Mouse (Mus musculus): ENCODE measurements around the gene Ndufc1. TPM values are rescaled to one million over a fixed set of nuclear protein-coding genes. Genes with fewer than 3 reads are reported as not detected.
A peak's percentile ranks its signal among the peaks of the same experiment; 100 is the strongest.
"Not testable (repeated sequence)": the region's sequence is repeated elsewhere in the genome, so short reads cannot be mapped to it uniquely, and the experiment has no call there.

The Ndufc1 gene
- 78.2 and 186 TPM in 2 replicates for total RNA-seq (2014; rRNA removed)
- polyA plus RNA-seq (2015; fragmentation: Nextera tagmentation; extraction: Ambion mirVana) = 871 and 1,036 TPM in 2 replicates

- Histone ChIP-seq H3K27ac (ENCODE audit: low read depth, low read length) (peak within 1 kb of the TSS; percentile 91), H3K27me3 (ENCODE audit: insufficient read depth, low read length) (no peaks in the 10 kb centered on the region), H3K4me2 (ENCODE audit: low read depth) (peak within 1 kb of the TSS; percentile 77), H3K9ac (peak within 1 kb of the TSS; percentile 90), H3K4me3 (ENCODE audit: low read depth, low read length) (peak within 1 kb of the TSS; percentile 95), H3K36me3 (ENCODE audit: insufficient read depth) (peaks cover 1% of the 10 kb centered on the region), H3K4me1 (ENCODE audit: insufficient read depth) (peaks cover 5% of the 10 kb centered on the region), H3K9me3 (ENCODE audit: low read length) (no peaks in the 10 kb centered on the region)
- peak; percentile 98 for TF ChIP-seq CTCF (IDR thresholded peaks at IDR 0.05; ENCODE audit: low read depth)
- DNase-seq (peak; percentile 97), ATAC-seq (peak; percentile 96)
- under 1% methylated on average over 40 of the region's 40 CpGs for WGBS
Observed at GRCm38 (mm10) chr3:51408561-51409183, at the start of gene Ndufc1. Ndufc1 (minus strand) TSS chr3:51408988.

GRCm38 (mm10) chr3:51434871-51435595 lies 26.2 kb upstream of the Ndufc1 start:
- no peak overlapping the region for H3K4me2 ChIP-seq (ENCODE audit: low read depth)
- 97% methylated on average over 3 of the region's 3 CpGs for WGBS
- no peaks in the 10 kb centered on the region for H3K27me3 ChIP-seq (ENCODE audit: insufficient read depth, low read length)
- no peak for ATAC-seq
- TF ChIP-seq CTCF (IDR thresholded peaks at IDR 0.05; ENCODE audit: low read depth) = no peak
- DNase-seq = no peak
- no peak overlapping the region for H3K27ac ChIP-seq (ENCODE audit: low read depth, low read length)
- no peaks in the 10 kb centered on the region for H3K9me3 ChIP-seq (ENCODE audit: low read length)
- H3K36me3 ChIP-seq (ENCODE audit: insufficient read depth) = no peaks in the 10 kb centered on the region
- no peak overlapping the region for H3K9ac ChIP-seq
- no peaks in the 10 kb centered on the region for H3K4me1 ChIP-seq (ENCODE audit: insufficient read depth)
- H3K4me3 ChIP-seq (ENCODE audit: low read depth, low read length) = no peak overlapping the region

- H3K9me3 ChIP-seq (ENCODE audit: low read length); DNase-seq; H3K4me2 ChIP-seq (ENCODE audit: low read depth); H3K36me3 ChIP-seq (ENCODE audit: insufficient read depth); H3K9ac ChIP-seq; H3K27ac ChIP-seq (ENCODE audit: low read depth, low read length); H3K4me1 ChIP-seq (ENCODE audit: insufficient read depth); H3K4me3 ChIP-seq (ENCODE audit: low read depth, low read length); H3K27me3 ChIP-seq (ENCODE audit: insufficient read depth, low read length); ATAC-seq: not testable (repeated sequence)
- 87% methylated on average over 5 of the region's 5 CpGs for WGBS
Observed at GRCm38 (mm10) chr3:51434364-51434763, 25.6 kb upstream of the Ndufc1 start.

GRCm38 (mm10) chr3:51425394-51425793 lies 16.6 kb upstream of the Ndufc1 start:
- no peak for TF ChIP-seq CTCF (IDR thresholded peaks at IDR 0.05; ENCODE audit: low read depth)
- DNase-seq = no peak
- no peaks in the 10 kb centered on the region for H3K36me3 ChIP-seq (ENCODE audit: insufficient read depth)

GRCm38 (mm10) chr3:51421921-51422320 lies 13.1 kb upstream of the Ndufc1 start:
- WGBS = 90% methylated on average over 3 of the region's 3 CpGs
- no peak overlapping the region for H3K4me3 ChIP-seq (ENCODE audit: low read depth, low read length)
- ATAC-seq (no peak), DNase-seq (no peak)
- H3K4me2 ChIP-seq (ENCODE audit: low read depth) = no peak overlapping the region
- no peak overlapping the region for H3K27ac ChIP-seq (ENCODE audit: low read depth, low read length)
- no peaks in the 10 kb centered on the region for H3K9me3 ChIP-seq (ENCODE audit: low read length)
- no peaks in the 10 kb centered on the region for H3K27me3 ChIP-seq (ENCODE audit: insufficient read depth, low read length)
- peaks cover 14% of the 10 kb centered on the region; the same call in 1 of the 2 replicates for H3K4me1 ChIP-seq (ENCODE audit: insufficient read depth)
- no peaks in the 10 kb centered on the region for H3K36me3 ChIP-seq (ENCODE audit: insufficient read depth)
- no peak for TF ChIP-seq CTCF (IDR thresholded peaks at IDR 0.05; ENCODE audit: low read depth)
- no peak overlapping the region for H3K9ac ChIP-seq

More at GRCm38 (mm10) chr3:51425394-51425793, 16.6 kb upstream of the Ndufc1 start:
- H3K27me3 ChIP-seq (ENCODE audit: insufficient read depth, low read length) = no peaks in the 10 kb centered on the region
- H3K4me1 ChIP-seq (ENCODE audit: insufficient read depth) = no peaks in the 10 kb centered on the region
- ATAC-seq = no peak
- H3K9ac ChIP-seq = no peak overlapping the region
- no peak overlapping the region for H3K4me3 ChIP-seq (ENCODE audit: low read depth, low read length)
- H3K4me2 ChIP-seq (ENCODE audit: low read depth) = no peak overlapping the region
- no peak overlapping the region for H3K27ac ChIP-seq (ENCODE audit: low read depth, low read length)
- H3K9me3 ChIP-seq (ENCODE audit: low read length) = no peaks in the 10 kb centered on the region

- ATAC-seq (no peak), DNase-seq (no peak)
- WGBS = 51% methylated on average over 2 of the region's 2 CpGs
- Histone ChIP-seq H3K4me3 (ENCODE audit: low read depth, low read length) (0 out of 2 replicates have a peak overlapping the region, but pooled peaks have one; percentile 93), H3K9ac (no peak overlapping the region), H3K27ac (ENCODE audit: low read depth, low read length) (no peak overlapping the region), H3K27me3 (ENCODE audit: insufficient read depth, low read length) (no peaks in the 10 kb centered on the region), H3K9me3 (ENCODE audit: low read length) (no peaks in the 10 kb centered on the region), H3K4me1 (ENCODE audit: insufficient read depth) (peaks cover 20% of the 10 kb centered on the region), H3K36me3 (ENCODE audit: insufficient read depth) (no peaks in the 10 kb centered on the region), H3K4me2 (ENCODE audit: low read depth) (peak overlapping the region; percentile 81; the same call in 1 of the 2 replicates)
- no peak for TF ChIP-seq CTCF (IDR thresholded peaks at IDR 0.05; ENCODE audit: low read depth)
Observed at GRCm38 (mm10) chr3:51417966-51418365, 9.2 kb upstream of the Ndufc1 start.

GRCm38 (mm10) chr3:51417485-51417884 lies 8.7 kb upstream of the Ndufc1 start:
- TF ChIP-seq CTCF (IDR thresholded peaks at IDR 0.05; ENCODE audit: low read depth) = no peak
- no peak overlapping the region for H3K9ac ChIP-seq
- no peaks in the 10 kb centered on the region for H3K27me3 ChIP-seq (ENCODE audit: insufficient read depth, low read length)
- DNase-seq (no peak), ATAC-seq (no peak)
- H3K4me3 ChIP-seq (ENCODE audit: low read depth, low read length) = peak overlapping the region; percentile 93
- no peaks in the 10 kb centered on the region for H3K36me3 ChIP-seq (ENCODE audit: insufficient read depth)
- peak overlapping the region; percentile 81 for H3K4me2 ChIP-seq (ENCODE audit: low read depth)
- H3K9me3 ChIP-seq (ENCODE audit: low read length) = no peaks in the 10 kb centered on the region
- 43% methylated on average over 2 of the region's 2 CpGs for WGBS
- H3K27ac ChIP-seq (ENCODE audit: low read depth, low read length) = no peak overlapping the region
- H3K4me1 ChIP-seq (ENCODE audit: insufficient read depth) = peaks cover 20% of the 10 kb centered on the region
